Mouse (Mus musculus) spleen, adult 2 months (tissue): ENCODE results near the gene Naaa. TPM values are rescaled to one million over a fixed set of nuclear protein-coding genes. Genes with fewer than 3 reads are reported as not detected.

Source experiments
- DNase-seq, 2 experiments: peaks; one replicate each; pipeline versions ENCODE4 v3.0.0 to v3.0.0-alpha.2; 2012 to 2021; ENCODE audit warnings: low spot score in 2 of 2, low read depth in 1 of 2
- H3K27ac ChIP-seq: fragments of 200-500 bp; 2 replicates; pipeline ENCODE4 v1.5.1; 2012; ENCODE audit warnings: low read length, inconsistent platforms; ENCODE audit not compliant: insufficient read depth
- H3K27me3 ChIP-seq: fragments of 200-500 bp; 2 replicates; pipeline ENCODE4 v1.6.1; 2012; ENCODE audit warnings: mild to moderate bottlenecking, moderate library complexity, low read length, inconsistent platforms; ENCODE audit not compliant: control insufficient read depth, insufficient read depth
- H3K36me3 ChIP-seq: fragments of 200-500 bp; 2 replicates; pipeline ENCODE4 v1.6.1; 2012; ENCODE audit warnings: mild to moderate bottlenecking, low read length, inconsistent platforms; ENCODE audit not compliant: control insufficient read depth, insufficient read depth
- H3K4me1 ChIP-seq: fragments of 200-500 bp; 2 replicates; pipeline ENCODE4 v1.6.1; 2011; ENCODE audit warnings: inconsistent platforms; ENCODE audit not compliant: control insufficient read depth, insufficient read depth, insufficient read length
- H3K4me3 ChIP-seq: fragments of 200-500 bp; 2 replicates; pipeline ENCODE4 v1.5.1; 2011; ENCODE audit warnings: mild to moderate bottlenecking, inconsistent platforms; ENCODE audit not compliant: insufficient read depth, insufficient read length; ENCODE audit errors: extremely low read depth
- CTCF ChIP-seq: fragments of 200-500 bp; IDR thresholded peaks from 2 replicates; pipeline ENCODE4 v1.5.1; 2011; ENCODE audit warnings: mild to moderate bottlenecking, inconsistent platforms; ENCODE audit not compliant: insufficient read depth, insufficient read length, insufficient replicate concordance; ENCODE audit errors: extremely low read depth
- POLR2A ChIP-seq: fragments of 200-500 bp; IDR thresholded peaks from 2 replicates; pipeline ENCODE4 v1.6.1; 2011; ENCODE audit warnings: low read depth, low read length, inconsistent platforms
- WGBS: fragments of 180-500 bp; shearing (Covaris S2); methylation state at CpG from one replicate; pipeline ENCODE4 v1.1.7; 2018; 5-methylcytosine and 5-hydroxymethylcytosine counted together
- polyA plus RNA-seq: library from polyadenylated mRNA; depleted of rRNA; stranded (reverse); fragments of >200 nt; gene quantifications from 2 replicates; pipeline ENCODE4 v1.2.3, GENCODE M21; 2012; rRNA removed

The Naaa gene
- polyA plus RNA-seq = 65.5 and 74.4 TPM in 2 replicates

- H3K36me3 ChIP-seq = no peaks in the 10 kb centered on the region
- TF ChIP-seq POLR2A (peak; percentile 49), CTCF (peak; percentile 43; the same call in 1 of the 2 replicates)
- 2% methylated on average over 54 of the region's 54 CpGs for WGBS
- DNase-seq = peak; percentile 78 to 87
- no peaks in the 10 kb centered on the region for H3K27me3 ChIP-seq
- peaks cover 15% of the 10 kb centered on the region; the same call in 1 of the 2 replicates for H3K4me1 ChIP-seq
- peak within 1 kb of the TSS; percentile 88 for H3K4me3 ChIP-seq
- H3K27ac ChIP-seq = peak within 1 kb of the TSS; percentile 92
These were observed at the start of gene Naaa for GRCm38 (mm10) chr5:92277437-92278394. Gene Naaa, minus strand, starts transcription at chr5:92278170.

- DNase-seq = no peak
- Histone ChIP-seq H3K27me3 (peaks cover 2% of the 10 kb centered on the region; the same call in 1 of the 2 replicates), H3K4me3 (no peak overlapping the region), H3K27ac (no peak overlapping the region), H3K36me3 (no peaks in the 10 kb centered on the region), H3K4me1 (no peaks in the 10 kb centered on the region)
- no peak for TF ChIP-seq POLR2A
- 5% methylated on average over 6 of the region's 6 CpGs for WGBS
These were observed 49.4 kb upstream of the Naaa start for GRCm38 (mm10) chr5:92327367-92327766.

- TF ChIP-seq CTCF = no peak
- TF ChIP-seq POLR2A = no peak
- H3K36me3 ChIP-seq = no peaks in the 10 kb centered on the region
- no peak overlapping the region for H3K4me3 ChIP-seq
- DNase-seq = no peak
- H3K27ac ChIP-seq = no peak overlapping the region
- H3K27me3 ChIP-seq = no peaks in the 10 kb centered on the region
- no peaks in the 10 kb centered on the region for H3K4me1 ChIP-seq
- WGBS = 85% methylated on average over 5 of the region's 5 CpGs
These were observed 45.3 kb upstream of the Naaa start for GRCm38 (mm10) chr5:92323264-92323663.

- Histone ChIP-seq H3K36me3 (no peaks in the 10 kb centered on the region), H3K4me1 (no peaks in the 10 kb centered on the region), H3K27ac (no peak overlapping the region), H3K4me3 (no peak overlapping the region), H3K27me3 (no peaks in the 10 kb centered on the region)
- 93% methylated on average over 4 of the region's 4 CpGs for WGBS
- TF ChIP-seq POLR2A (no peak), CTCF (no peak)
- no peak for DNase-seq
These were observed 44.6 kb upstream of the Naaa start for GRCm38 (mm10) chr5:92322612-92323011.

- Histone ChIP-seq H3K36me3 (no peaks in the 10 kb centered on the region), H3K4me3 (no peak overlapping the region), H3K4me1 (no peaks in the 10 kb centered on the region), H3K27me3 (no peaks in the 10 kb centered on the region), H3K27ac (no peak overlapping the region)
- TF ChIP-seq POLR2A (no peak), CTCF (no peak)
- DNase-seq = no peak
- WGBS = 61% methylated on average over 8 of the region's 8 CpGs
These were observed 43.8 kb upstream of the Naaa start for GRCm38 (mm10) chr5:92321631-92322400.

- WGBS = 86% methylated on average over 14 of the region's 14 CpGs
- DNase-seq = peak in 1 of 2 experiments; percentile 6
- H3K4me1 ChIP-seq = no peaks in the 10 kb centered on the region
- no peaks in the 10 kb centered on the region for H3K27me3 ChIP-seq
- TF ChIP-seq POLR2A (no peak), CTCF (no peak)
- no peak overlapping the region for H3K4me3 ChIP-seq
- H3K36me3 ChIP-seq = no peaks in the 10 kb centered on the region
- no peak overlapping the region for H3K27ac ChIP-seq
These were observed 40.6 kb upstream of the Naaa start for GRCm38 (mm10) chr5:92318596-92318995.
